Mouse (Mus musculus) B cell, adult 62 days (primary cell): ENCODE data around the gene Pak2. TPM values are rescaled to one million over a fixed set of nuclear protein-coding genes. Genes with fewer than 3 reads are reported as not detected.

Experiments used
- total RNA-seq: library from RNA; stranded (reverse); gene quantifications from 4 replicates; pipeline ENCODE4 v1.2.4, GENCODE M21; 2023

The Pak2 gene
- total RNA-seq: 76.5 to 83.8 TPM (median 78.1 TPM) in 4 replicates

DNA sequence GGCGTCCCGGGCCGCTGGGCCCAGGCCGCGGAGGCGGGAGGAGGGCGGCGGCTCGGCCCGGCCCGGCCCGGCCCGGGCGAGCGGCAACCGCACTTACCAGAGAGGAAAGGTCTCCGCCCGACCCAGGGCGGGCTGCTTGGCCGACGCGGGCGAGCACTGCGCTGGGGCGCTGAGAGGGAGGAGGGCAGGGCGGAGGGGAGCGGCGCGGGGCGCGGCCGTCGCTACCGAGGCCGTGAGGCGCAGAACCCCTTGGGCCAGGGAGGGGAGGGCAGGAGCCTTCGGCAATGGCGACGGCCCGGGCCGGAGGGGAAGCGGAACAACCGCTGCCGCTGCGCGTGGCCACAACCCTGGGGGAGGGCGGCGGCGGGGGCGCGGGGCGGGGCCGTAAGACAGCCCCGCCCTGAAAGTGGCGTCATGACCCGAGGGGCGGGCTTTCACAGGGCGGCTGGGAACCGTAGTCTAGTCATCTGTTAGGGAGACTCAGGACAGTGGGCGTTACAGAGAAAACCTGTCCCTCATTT, at the start of gene Pak2:
Pak2 (minus strand) TSS at position 352 of the 521 bp plus-strand sequence.

DNA sequence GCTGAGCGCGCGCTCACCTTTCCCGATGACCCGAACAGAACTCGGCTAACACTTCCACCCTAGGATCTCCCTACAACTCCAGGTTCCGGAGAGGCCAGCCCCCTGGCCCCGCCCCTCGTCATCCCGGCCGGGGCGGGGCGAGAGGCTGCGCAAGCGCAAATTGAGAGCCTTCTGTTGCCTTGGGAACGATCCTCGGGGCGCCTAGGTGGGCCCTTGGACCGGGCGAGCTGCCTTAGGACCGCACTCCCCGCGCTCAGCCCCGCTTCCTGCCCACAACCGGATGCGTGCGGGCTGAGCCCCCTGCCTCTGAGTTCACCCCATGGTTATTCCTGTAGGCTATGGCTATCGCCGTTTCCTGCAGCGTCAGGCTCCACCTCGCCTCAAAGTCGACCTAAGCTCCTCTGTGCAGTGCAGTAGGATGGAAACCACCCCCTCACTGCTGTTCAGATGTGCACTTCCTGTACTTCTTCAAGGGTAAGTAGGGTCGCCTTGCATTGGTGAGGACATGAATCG, 20.6 kb upstream of the Pak2 start, which contains the start of the genes Pigx and Cep19:
Pigx (minus strand) TSS at position 103 of the 513 bp plus-strand sequence.
Cep19 (plus strand) TSS at position 163 of the 513 bp plus-strand sequence.

DNA sequence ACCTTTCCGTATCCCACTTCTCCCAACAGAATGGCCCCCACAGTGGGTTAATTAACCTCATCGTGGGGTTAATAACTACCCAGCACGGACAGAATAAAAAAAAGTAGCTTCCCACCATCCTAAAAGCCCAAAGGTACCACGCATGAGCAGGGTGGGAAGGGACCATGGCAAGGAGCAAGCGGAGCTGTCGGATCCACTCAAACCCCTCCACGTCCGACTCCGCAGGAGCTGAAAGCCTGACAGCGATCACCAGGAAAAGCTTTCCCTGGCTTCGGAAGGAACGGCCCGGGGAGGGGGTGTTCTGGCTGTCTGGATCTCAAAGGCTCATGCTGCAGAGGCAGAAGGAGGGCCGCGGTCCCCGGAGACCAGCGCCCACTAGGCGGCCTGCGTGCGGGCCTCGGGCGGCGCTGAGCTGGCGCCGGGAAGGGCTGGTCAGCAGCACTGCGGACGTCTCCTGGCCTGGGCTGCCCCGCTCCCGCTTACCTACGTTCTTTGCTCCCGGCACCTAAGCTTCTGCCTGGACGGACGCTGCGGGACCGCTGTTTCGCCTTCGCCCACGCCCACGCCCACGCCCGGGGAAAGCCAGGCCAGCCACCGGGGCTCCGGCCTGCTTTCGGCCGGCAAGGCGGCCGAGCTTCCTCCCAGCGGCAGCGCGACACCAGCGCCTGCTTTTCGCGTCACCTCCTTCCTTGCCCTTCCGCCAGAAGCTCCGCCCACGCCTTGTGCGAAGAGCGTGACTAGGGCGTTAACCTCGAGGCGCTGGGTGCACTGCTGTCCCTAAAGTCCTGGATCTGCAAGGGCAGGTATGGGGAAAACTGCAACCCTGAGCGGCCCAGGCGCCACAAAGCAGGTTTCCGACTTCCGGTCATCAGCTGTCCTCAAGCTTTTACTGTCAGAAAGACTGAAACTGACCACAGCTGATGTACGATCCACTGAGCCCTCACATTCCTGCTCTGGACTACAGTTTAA, 76.3 kb downstream of the Pak2 start, which contains the start of gene Senp5:
Senp5 (minus strand) TSS at position 779 of the 969 bp plus-strand sequence.

Other genes with a start within 250 kb of the Pak2 start
- 0.13 TPM in 1 of 4 replicates, not detected in the others for gene Meltf, start 200.5 kb downstream of the Pak2 start, total RNA-seq
- not detected in 4 replicates for gene Pigz, start 145.5 kb downstream of the Pak2 start, total RNA-seq
- gene 0610012G03Rik, start 130.8 kb downstream of the Pak2 start, total RNA-seq: 13.9 to 18.6 TPM (median 17.0 TPM) in 4 replicates
- 17.8 to 24.6 TPM (median 23.0 TPM) in 4 replicates for gene Ncbp2, start 130.8 kb downstream of the Pak2 start, total RNA-seq
- gene Senp5, start 76.1 kb downstream of the Pak2 start, total RNA-seq: 29.2 to 32.6 TPM (median 32.3 TPM) in 4 replicates
- 21.0 to 31.7 TPM (median 25.0 TPM) in 4 replicates for gene Pigx, start 20.4 kb upstream of the Pak2 start, total RNA-seq
- 3.0 to 5.2 TPM (median 4.4 TPM) in 4 replicates for gene Cep19, start 20.5 kb upstream of the Pak2 start, total RNA-seq
- 263 to 290 TPM (median 275 TPM) in 4 replicates for gene Nrros, start 86.3 kb upstream of the Pak2 start, total RNA-seq
- gene Bex6, start 100.5 kb upstream of the Pak2 start, total RNA-seq: not detected in 4 replicates
- 8.4 to 10.4 TPM (median 9.4 TPM) in 4 replicates for gene Fbxo45, start 167.8 kb upstream of the Pak2 start, total RNA-seq
- gene Wdr53, start 167.9 kb upstream of the Pak2 start, total RNA-seq: 10.2 to 12.1 TPM (median 11.1 TPM) in 4 replicates
- 0.83 to 1.7 TPM (median 0.96 TPM) in 4 replicates for gene Smco1, start 192.1 kb upstream of the Pak2 start, total RNA-seq
- 14.1 to 18.5 TPM (median 16.5 TPM) in 4 replicates for gene Rnf168, start 198.1 kb upstream of the Pak2 start, total RNA-seq